Mouse (Mus musculus): Measurements from ENCODE around the gene Lrp6.

The Lrp6 gene

GRCm38 (mm10) chr6:134430161-134430799 lies 136.5 kb downstream of the Lrp6 start:
- DNase-seq, result no peak

DNA sequence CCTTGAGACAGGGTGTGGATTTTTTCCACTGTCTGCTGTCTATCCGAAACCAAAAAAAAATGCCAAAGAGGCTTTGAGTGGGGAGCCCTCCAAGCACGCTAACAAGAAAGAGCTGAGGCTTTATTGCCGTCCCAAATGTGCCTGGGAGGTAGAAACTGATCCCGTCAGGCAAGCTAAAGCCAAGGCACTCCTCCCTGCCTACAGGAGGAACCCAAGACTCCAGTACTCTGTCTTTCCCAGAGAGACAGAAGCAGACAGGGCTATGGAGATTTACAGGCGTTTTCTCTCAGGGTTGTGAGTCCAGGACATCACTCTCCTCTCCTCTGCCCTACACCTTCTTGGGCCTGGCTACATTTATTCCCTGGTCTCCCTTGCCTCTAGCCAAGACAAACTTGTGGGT lies 138.3 kb downstream of the Lrp6 start:
- no peak for DNase-seq

DNA sequence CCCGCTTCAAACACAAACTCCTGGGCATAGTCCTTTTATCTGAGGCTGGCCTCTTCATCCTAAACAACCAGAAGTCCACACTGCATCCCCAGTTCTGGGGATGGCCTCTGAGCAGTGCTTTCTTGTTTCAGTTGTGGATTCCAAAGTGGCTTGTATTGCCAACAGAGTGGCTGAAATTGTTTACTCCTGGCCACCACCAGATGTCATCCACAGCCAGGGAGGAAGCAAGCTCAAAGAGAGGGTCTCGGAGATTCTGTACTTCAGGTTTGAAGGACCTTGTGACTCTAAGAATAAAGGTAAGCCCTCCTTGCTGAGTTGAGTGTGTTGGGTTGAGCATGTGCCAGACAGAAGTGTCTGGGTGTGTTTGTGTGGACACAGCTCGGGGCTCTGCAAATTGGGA lies 139.6 kb downstream of the Lrp6 start:
- no peak for DNase-seq

DNA sequence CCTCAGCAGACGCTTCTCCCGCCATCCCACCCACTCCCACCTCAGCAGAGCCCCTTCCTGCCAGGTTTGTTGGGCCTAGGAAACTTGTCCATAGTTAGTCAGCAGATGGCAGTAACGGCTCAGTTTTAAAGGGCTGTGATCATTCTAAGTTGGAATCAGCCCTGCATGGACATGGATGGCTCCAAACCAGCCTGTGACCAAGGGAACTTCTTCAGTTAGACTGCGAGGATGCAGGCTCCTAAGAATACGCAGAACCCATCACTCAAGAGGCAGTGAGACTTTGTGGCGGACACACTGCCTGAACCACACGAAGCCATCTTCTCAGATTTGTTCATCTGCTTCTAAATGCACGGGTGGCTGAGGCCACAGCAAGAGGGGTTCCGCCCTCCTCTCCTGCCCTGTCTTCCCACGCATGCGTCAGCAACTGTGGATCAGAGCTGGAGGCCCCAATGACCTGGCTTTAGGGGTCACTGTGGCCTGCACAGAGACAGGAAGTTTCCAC lies 141.5 kb downstream of the Lrp6 start:
- peak; percentile 49 for DNase-seq

GRCm38 (mm10) chr6:134421921-134422320 lies 144.8 kb downstream of the Lrp6 start:
- no peak for DNase-seq

DNA sequence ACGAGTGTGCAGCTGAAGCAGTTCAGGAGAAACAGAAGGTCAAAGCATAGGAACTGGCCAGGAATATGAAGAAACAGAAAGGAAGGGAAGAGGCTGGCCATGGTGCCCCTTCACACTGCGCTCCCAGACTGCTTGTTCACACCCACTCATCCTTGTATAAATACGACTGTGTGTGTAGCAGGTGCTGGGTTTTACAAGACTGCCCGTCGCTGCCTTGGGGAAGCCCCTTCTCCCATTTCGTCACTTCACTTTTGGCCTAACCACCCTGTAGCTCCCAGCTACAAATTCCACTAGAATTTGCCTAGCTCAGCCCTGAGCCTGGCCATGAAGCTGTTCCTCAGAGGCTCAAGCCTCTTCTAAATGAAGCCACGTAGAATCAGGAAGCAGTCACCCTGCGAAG lies 146.4 kb downstream of the Lrp6 start:
- DNase-seq, result no peak

DNA sequence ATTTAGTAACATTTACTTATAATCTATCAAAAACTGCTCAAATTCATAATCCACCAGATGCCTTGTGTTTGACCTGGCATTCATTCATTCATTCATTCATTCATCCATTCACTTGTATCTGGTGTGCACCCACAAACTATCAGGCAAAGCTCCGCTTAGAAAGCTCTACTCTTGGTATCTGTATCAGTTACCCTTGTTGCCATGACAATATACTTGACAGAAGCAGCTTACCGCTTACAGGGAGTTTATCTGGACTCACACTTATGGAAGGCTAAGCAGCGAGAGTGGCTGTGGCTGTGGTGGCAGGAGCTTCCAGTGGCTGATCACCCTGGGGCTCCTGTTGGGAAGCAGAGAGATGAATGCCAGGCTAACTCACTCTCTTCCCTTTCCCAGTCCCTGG lies 148.9 kb downstream of the Lrp6 start:
- no peak for DNase-seq

DNA sequence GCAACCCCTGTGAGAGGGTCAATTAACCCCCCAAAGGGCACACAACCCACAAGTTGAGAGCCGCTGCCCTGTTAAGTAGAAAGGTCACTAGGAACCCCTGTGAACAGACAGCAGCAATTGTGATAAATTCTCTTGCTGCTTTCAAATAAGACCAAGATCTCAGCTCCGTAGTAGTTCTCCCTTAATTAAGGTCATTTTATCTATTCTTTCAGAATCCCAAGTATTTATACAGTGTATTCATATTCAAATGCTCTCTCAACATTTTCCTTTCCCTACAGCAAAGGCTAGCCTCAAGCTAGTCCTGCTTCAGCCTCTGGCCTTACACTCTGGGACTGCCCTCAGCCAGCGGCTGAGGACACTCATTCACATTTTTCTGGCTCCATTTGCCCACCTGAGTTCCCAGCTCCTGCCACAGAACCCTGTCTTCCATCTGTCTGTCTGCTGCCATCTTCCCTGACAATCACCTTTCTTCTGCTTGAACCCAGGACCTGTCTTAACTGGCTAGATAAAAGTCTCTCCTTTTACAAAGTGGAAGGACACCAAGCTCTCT lies 150.1 kb downstream of the Lrp6 start:
- no peak for DNase-seq

DNA sequence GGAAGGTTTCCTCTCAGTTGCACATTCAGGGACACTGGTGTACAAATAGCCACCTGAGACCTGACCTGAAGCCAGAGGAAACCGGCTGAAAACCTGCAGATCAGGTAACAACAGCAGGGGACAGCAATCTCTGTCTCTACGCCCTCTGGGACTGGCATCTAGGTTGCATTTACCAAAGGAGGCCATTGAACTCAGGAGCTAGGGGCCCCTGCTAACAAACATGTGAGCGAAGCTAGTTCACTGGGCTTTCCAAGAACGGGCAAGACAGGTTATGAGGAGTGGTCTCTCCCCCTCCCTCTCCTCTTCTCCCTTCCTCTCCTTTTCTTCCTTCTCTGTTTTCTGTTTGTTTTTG lies 152.3 kb downstream of the Lrp6 start:
- DNase-seq, result no peak

GRCm38 (mm10) chr6:134413706-134414531 lies 152.8 kb downstream of the Lrp6 start:
- no peak for DNase-seq

- no peak for DNase-seq
Measured at GRCm38 (mm10) chr6:134407226-134407625, 159.5 kb downstream of the Lrp6 start.

GRCm38 (mm10) chr6:134403684-134404070 lies 163.1 kb downstream of the Lrp6 start:
- DNase-seq, result no peak

GRCm38 (mm10) chr6:134402914-134403683 lies 163.7 kb downstream of the Lrp6 start:
- DNase-seq, result peak; percentile 81
